Mouse (Mus musculus): ENCODE measurements around the gene Tdrd9.

DNA sequence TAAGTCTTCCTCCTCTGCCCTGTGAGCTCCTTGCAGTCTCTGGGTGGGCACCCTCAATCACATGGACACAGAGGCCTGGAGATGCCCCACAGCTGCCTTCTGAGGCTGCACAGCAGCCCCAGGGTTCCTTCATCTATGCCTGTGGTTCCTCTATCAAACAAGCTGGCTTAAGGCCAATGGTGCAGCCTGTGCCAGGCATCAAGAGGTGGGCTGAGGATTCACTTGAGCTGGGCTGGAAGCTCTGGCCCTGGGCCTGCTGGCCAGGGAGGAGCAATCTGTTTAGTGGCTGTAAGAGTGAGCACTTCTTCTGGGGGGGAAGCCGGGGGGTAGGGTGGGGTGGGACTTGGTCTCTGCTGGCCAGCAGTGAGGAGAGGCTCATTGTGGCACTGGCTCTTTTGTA is 44.0 kb upstream of the Tdrd9 start:
- TF ChIP-seq POLR2A (IDR thresholded peaks at IDR 0.05; ENCODE audit: insufficient read depth, low read depth, low read length) (no peak), EP300 (IDR thresholded peaks at IDR 0.05; ENCODE audit: insufficient read depth, low read depth, low read length) (no peak)
